Mouse (Mus musculus) embryo, embryonic 9.5 days (tissue): ENCODE data around the gene Ppp1r18.

Source experiments
- DNase-seq: peaks from one replicate; pipeline ENCODE4 v3.0.0-alpha.2; 2017; ENCODE audit errors: extremely low spot score

The Ppp1r18 gene

DNA sequence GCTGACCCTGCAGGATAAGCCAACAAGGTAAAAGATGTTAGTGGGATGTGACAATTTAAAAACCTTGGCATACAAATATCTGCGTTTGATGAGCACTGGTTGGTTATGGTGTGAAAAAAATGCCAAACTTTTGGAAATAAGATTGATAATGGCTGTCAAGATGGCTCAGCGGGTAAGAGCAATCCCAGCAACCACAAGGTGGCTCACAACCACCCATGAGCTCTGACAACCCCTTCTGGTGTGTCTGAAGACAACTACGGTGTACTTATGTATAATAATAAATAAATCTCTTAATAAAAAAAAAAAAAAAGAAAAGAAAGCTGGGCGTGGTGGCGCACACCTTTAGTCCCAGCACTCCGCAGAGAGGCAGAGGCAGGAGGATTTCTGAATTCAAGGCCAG is 49.6 kb downstream of the Ppp1r18 start:
- no peak for DNase-seq

DNA sequence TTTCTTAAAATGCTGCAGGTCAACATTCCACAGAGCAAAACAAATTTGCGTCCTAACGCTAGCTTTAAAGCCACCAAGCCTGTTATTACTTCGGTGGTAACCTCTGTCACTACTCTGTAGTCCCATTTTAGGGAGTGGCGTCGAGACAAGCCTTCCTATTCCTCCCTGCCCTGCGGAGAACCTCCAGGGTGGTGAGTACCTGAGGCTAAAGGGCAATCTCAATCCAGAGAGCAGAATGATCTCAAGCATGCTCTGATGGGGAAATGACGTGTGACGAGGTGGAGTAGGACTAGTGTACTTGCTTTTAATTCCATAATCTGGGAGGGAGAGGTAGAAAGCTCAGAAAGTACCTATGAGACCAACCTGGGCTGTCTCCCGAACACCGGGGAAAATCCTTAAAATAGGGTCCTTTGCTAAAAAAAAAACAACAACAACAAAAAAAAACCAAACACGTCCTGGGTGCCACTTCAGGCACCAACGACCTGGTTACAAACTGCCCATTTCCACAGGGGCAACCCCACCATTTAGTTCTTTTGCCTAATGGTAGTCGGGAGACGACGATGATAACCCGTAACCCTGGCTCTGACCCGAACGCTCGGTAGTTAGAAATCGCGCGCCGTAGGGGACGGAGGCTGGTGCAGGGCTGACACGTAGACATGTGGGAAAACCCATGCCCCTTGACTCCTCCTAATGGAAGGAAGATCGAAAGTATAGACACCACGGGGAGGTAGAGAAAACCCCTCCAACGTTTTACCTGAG is 50.3 kb downstream of the Ppp1r18 start:
- DNase-seq = no peak

DNA sequence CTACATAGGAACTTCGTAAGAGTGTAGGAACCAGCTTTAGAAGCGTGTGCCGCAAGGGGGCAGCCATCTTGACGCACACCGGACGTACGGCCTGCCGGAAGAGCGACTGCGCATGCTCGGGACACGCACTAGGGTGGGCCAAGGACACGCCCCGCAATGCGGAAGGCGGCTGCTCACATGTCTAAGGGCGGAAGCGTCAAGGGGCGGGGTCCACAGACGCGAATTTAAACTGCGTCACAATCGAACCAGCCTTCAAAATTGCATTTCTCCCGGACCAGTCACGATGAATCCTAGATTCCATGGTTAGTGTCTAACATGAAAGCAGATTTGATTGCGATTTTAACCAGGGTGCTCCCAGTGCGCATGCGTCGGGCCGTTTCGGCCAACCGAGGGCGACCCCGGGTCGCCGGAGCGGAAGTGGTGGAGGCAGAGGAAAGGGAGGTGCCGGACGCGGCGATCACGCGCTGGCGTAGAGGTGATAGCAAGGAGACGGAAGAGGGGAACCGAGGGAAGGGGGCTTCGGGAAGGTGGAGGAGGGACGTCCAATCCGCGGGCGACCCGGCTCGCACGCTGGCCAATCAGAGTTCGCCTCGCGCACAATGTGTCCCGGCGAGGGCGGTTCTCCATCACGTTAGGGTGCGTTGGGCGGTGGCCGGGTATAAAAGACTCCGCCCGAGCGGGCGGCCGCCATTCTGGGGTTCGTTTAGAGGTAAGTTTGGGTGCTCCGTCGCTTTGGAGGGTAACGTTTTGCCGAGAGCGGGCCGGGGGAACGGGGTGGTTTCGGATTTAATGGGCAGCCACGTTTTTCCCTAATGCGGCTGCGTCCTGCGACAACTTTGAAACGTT is 51.1 kb downstream of the Ppp1r18 start, which contains the start of the genes Mrps18b and Ppp1r10:
Gene Mrps18b, minus strand, starts transcription at position 93 of the 846 bp plus-strand sequence.
Gene Ppp1r10, plus strand, starts transcription at position 138 of the 846 bp plus-strand sequence.
- peak; percentile 98 for DNase-seq

DNA sequence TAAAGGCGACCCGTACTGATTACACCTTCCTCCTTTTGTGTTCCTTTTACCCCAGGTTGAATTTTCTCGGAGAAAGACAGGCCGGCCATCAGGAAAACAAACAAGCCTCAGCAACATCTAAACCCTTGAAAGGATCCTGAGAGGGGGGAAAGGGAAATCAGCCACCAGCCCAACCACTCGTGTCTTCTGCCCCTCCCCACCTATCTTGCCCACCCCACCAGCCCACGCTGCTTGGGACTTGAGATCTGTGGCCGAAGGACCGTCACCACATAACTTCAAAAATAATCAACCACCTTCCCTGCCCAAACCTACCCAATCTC is 51.7 kb downstream of the Ppp1r18 start:
- no peak for DNase-seq

DNA sequence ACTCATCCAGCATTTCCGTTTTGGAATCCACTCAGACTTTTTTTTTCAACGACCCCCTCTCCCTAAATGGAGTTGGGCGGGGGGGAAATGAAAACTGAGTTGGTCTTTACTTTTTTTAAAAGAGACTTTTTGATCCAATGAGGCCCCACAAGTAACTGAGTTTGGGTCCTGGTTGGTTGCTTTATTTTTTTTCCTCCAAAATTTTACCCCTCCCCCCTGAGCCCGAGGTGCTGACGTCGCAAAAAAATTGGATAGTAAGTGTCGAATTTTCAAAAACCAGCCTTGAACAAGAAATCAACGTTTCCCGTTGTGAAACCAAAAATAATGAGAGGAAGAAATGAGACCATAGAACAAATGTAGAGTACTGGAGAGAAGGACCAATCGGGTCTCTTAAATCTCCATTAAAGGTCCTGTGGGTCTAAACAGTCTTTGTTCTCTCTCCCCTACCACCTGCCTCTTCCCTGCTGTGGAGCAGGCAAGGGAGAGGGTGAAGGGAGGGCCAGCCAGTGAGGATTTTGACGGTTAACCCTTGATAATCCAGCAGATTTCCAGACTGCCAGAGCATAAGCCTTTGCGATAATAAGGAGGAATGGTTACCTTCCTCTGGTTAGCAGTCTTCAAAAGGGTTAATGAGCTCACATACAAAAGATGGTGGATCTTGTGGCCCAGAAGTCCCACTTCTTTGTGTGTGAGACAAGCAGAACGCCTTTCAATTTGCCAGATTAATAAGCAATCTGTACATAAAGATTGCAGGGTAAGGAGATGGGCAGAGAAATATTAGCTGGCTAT is 52.3 kb downstream of the Ppp1r18 start:
- DNase-seq = peak; percentile 73

DNA sequence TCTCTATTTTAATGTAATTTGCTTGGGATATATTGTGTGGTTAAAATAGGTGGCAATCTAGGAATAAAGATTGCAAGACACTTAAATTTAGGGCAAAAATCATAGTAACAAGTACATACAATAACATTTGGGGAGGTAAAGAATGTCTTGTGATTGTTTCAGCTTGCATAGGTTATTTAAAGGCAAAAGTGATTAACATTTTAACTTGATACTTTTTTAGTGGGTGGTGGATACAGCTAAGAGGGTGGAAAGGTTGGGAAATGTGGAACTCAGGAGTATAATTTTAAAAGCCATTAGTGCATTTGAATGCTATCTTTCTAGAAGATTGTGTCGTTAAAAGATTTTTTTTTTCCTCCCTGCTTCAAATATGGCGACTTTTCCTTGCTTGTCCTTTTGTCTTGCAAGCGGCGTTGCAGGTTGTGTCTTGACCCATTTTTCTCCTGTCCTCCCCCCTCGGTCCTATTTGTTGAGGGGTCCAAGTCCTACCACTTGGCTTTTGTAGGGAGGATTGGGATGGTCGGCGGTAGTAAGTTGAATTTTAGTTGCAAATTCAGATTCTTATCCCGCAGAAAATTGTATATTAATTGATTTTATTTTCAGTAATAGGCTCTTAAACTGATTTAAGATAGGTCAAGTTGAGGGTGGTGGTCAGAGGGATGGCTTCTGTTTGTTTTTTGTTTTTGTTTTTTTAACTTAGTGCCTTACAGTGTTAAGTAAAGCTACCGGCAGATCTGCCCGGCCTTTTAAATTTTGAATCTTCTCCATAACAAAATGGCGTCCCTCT is 53.1 kb downstream of the Ppp1r18 start:
- DNase-seq = peak; percentile 77

DNA sequence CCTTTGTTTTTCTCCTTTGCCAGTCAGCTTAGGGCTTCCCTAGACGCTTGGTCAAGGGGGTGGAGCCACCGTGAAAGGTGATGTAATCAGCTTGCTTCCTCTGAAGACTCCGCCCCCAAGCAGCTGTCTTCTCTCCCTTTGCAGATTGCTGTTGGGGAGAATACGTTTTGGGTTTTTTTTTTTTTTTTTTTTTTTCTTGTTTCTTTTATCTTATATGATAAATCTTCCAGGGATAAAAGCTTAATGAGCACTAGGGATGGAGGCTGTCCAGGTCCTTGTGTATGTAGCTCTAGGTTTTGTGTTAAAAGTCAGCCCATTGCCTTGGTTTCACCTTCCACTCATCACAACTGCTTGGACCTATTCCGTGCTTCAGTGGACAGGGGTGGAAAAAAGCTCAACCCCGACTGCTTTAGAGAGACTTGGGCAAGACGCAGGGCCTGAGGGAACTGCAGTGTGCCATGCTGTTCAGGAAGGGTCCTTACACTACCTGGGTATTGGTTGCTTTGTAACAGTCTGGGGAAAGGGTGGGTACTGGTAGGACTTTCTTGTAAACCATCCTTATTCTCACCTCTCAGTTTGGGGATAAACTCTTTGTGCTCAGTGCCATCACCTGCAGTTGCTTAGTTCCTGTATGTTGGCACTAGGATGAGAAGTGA is 53.8 kb downstream of the Ppp1r18 start:
- peak; percentile 88 for DNase-seq

DNA sequence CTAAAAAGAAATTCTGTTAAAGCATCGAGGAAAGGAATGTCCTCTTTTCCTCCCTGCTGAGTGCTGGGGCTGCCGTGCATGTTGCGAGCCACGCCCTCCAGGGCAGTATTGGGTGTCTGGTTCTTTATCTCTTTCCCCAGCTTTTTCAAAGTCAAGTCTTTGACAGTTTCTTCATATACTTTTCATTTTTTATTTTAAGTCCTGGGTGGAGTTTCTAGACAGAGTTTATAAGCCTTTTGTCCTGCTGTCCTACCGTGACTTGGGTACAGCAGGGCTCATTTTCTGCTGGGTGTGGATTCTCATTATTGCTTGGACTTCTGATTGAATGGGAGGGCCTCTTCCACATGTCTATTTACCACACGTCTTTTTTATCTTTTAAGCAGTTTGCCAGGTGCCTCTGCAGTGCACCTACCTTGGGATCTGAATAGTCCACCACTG is 54.5 kb downstream of the Ppp1r18 start:
- DNase-seq = no peak

DNA sequence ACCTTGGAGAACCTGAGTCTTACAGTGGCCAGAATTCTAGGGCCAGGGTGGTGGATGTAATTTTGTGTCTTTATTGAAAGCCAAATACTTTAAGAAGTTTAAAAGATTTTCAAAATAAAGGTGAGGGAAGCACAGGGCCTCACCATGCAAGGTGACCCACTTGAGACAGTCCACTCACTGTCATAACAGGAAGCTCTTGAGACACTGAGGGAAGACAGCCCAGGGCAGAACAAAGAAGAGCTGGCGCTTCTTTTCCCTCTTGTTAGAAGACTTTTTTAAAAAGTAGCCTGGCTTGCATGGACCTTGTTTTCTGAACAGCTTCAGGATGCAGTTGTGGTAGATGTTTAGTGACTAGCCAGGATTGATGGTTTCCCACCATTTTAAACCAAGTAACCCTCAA is 55.0 kb downstream of the Ppp1r18 start:
- DNase-seq = no peak

DNA sequence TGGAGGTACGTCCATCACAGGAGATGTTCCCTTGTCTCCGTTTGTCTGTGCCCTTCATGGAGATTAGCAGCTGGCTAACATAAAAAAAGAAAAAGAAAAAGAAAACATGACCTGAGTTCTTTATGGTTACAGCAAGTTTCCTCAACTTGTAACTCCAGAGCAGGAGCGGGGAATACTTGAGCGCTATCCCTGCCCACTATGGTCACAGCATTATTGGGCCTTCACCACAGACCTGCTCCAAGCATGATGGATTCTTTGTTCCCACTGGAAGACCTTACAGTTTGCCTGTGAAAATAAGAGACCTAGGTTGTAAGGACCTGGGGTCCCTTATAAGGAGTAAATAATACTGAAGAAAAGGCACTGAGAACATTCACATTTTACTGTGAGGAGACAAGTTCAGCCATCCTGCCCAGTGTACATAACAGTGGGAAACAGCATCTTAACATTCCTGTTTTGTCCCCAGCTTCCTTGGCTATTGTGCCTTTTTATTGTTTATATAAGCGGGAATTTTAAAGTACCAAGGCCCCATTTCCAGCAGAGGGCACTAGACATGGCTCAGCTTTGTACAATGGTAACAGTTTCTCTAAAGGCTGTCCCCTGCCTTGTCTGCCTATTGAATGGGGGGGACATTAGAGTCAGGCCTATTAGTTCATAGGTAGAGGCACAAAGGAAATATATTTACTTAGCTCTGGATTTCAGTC is 55.6 kb downstream of the Ppp1r18 start:
- peak; percentile 61 for DNase-seq

DNA sequence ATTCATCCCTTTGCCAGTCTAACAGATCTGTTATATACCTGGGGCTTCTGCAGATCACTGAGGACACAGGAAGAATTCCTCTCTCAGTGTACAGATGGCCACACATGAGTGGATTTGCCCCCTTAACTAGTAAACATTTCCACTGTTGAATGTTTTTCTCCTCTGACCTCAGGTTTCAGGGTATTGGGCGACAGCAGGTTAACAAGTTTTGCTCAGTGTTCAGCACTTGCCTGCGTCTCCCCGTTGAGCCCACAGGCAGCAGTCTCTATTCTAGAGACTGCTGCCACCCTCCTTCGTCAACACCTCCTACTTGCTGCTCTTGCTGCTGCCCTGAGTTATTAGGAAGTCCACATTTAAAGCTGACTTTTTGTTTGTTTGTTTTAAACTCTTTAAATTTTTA is 56.3 kb downstream of the Ppp1r18 start:
- no peak for DNase-seq

DNA sequence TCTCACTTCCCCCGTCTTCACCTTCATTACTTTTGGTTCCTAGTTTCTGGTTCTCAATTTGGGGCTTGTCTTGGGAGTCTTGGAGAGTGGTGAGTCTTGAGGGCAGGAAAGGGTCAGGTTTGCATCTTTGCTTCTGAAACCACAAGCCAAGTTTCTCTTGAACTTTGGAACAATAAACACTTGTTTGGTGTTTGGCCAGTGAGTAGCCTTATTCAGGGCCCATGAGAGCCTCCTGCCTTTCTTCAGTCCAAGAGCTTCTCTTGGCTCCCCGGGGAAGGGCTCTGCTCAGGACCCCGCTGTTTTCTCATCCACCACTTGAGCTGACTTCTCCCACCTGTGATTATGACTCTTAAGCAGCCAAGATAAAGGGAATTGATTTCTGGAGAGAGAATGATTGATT is 57.2 kb downstream of the Ppp1r18 start:
- DNase-seq = no peak

DNA sequence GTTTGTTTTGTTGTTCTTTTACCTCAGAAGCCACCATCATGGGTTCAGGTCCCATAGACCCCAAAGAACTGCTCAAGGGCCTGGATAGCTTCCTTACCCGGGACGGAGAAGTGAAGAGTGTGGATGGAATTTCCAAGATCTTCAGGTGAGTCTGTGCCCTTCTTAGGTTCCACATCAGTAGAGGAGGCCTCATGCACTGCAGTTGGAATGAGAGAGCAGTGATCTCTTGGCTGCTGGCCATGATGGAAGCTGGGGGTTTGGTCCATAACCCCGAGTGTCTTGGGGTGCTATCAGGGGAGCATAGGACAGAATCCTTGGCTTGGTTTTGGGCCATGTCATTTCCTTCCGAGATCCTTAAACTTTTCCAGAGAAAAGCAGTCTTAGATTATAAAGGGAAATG is 57.9 kb downstream of the Ppp1r18 start:
- no peak for DNase-seq
